Mouse (Mus musculus): Measurements from ENCODE around the gene Zdhhc14.

GRCm38 (mm10) chr17:5493161-5493771, 909 bp downstream of the Zdhhc14 start:
- TF ChIP-seq CTCF (IDR thresholded peaks at IDR 0.05; ENCODE audit: low read depth) (peak; percentile 12; the same call in 1 of the 2 replicates), EP300 (optimal IDR thresholded peaks at IDR 0.05) (no peak)
